23 mouse cellular contexts compared by ENCODE assay signal in genomic region chr4:149932108-149932815, GRCm38 (mm10). TPM values are rescaled to one million over a fixed set of nuclear protein-coding genes. Genes with fewer than 3 reads are reported as not detected.
"Had no signal": no experiment of that assay in that cellular context is flagged by ENCODE, and none has a peak within 500 bp of the region (broad histone marks: within the 10 kb centered on the region; RNA-seq: fewer than 3 reads in every experiment).

No protein-coding gene starts in this region.

- H3K9me3 ChIP-seq: lung, embryonic 15.5 days; midbrain, embryonic 13.5 days; midbrain, embryonic 15.5 days; neural tube, embryonic 13.5 days; neural tube, embryonic 15.5 days; stomach, embryonic 15.5 days had no signal

- DNase-seq: liver, postnatal 0 days; lung, adult 2 months; lung, postnatal 14 days; lung, postnatal 36 days; retina, postnatal 1 day; right cerebral cortex, adult 18-20 months; right cerebral cortex, postnatal 25 days; right cerebral cortex, postnatal 4 days; thymus, adult 2 months; thymus, postnatal 25 days; thymus, postnatal 4 days had no signal

- H3K36me3 ChIP-seq: lung, embryonic 15.5 days; midbrain, embryonic 13.5 days; midbrain, embryonic 15.5 days; neural tube, embryonic 13.5 days; neural tube, embryonic 15.5 days; stomach, embryonic 15.5 days had no signal

- H3K9ac ChIP-seq: liver, postnatal 0 days; lung, embryonic 15.5 days; midbrain, embryonic 13.5 days; midbrain, embryonic 15.5 days; neural tube, embryonic 13.5 days; neural tube, embryonic 15.5 days; stomach, embryonic 15.5 days had no signal

- H3K4me3 ChIP-seq: lung, embryonic 15.5 days; megakaryocyte, embryonic 14.5 days; midbrain, embryonic 13.5 days; midbrain, embryonic 15.5 days; neural tube, embryonic 13.5 days; neural tube, embryonic 15.5 days; stomach, embryonic 15.5 days had no signal

- H3K4me1 ChIP-seq: midbrain, embryonic 15.5 days; stomach, embryonic 15.5 days had no signal

- H3K4me2 ChIP-seq: lung, embryonic 15.5 days; midbrain, embryonic 11.5 days; midbrain, embryonic 13.5 days; midbrain, embryonic 15.5 days; neural tube, embryonic 13.5 days; neural tube, embryonic 15.5 days; stomach, embryonic 15.5 days had no signal

- H3K27me3 ChIP-seq: lung, embryonic 15.5 days; midbrain, embryonic 13.5 days; midbrain, embryonic 15.5 days; neural tube, embryonic 13.5 days; neural tube, embryonic 15.5 days; stomach, embryonic 15.5 days had no signal

- H3K27ac ChIP-seq: lung, embryonic 15.5 days; macrophage; midbrain, embryonic 13.5 days; midbrain, embryonic 15.5 days; neural tube, embryonic 13.5 days; neural tube, embryonic 15.5 days; stomach, embryonic 15.5 days; stomach, postnatal 0 days had no signal

- ATAC-seq: liver, postnatal 0 days; lung, postnatal 0 days; midbrain, embryonic 13.5 days; midbrain, embryonic 15.5 days had no signal

RNA-seq across cellular contexts. Expression of gene Spsb1, which starts 22.6 kb away (rescaled TPM):
- total RNA-seq: monocyte, adult 5-6 weeks had no signal
